Mouse (Mus musculus): ENCODE measurements at regions not wholly inside any gene's neighbourhood (a gene's known extent, or its start where the extent isn't known, plus 50 kb on each side); places are given as distances from the start of the nearest gene placed in this dataset.

GRCm38 (mm10) chr1:158019161-158019560 lies 337.0 kb downstream of the Brinp2 start:
- TF ChIP-seq CTCF (IDR thresholded peaks at IDR 0.05; ENCODE audit: borderline replicate concordance, insufficient read depth, low read length), result no peak

GRCm38 (mm10) chr1:158039756-158040155 lies 316.4 kb downstream of the Brinp2 start:
- Histone ChIP-seq H3K4me3 (ENCODE audit: insufficient read depth, low read length) (no peak overlapping the region), H3K27ac (ENCODE audit: insufficient read depth, low read length) (no peak overlapping the region), H3K4me1 (ENCODE audit: control insufficient read depth, insufficient read depth, low read length) (no peaks in the 10 kb centered on the region)
- TF ChIP-seq POLR2A (IDR thresholded peaks at IDR 0.05; ENCODE audit: low read depth, low read length) (no peak), CTCF (IDR thresholded peaks at IDR 0.05; ENCODE audit: borderline replicate concordance, insufficient read depth, low read length) (no peak)

More at GRCm38 (mm10) chr1:158019161-158019560, 337.0 kb downstream of the Brinp2 start:
- no peak overlapping the region for H3K4me3 ChIP-seq (ENCODE audit: insufficient read depth, low read length)
- H3K4me1 ChIP-seq (ENCODE audit: control insufficient read depth, insufficient read depth, low read length), result no peaks in the 10 kb centered on the region
- no peak overlapping the region for H3K27ac ChIP-seq (ENCODE audit: insufficient read depth, low read length)

GRCm38 (mm10) chr1:158040334-158040733 lies 315.8 kb downstream of the Brinp2 start:
- no peak overlapping the region for H3K27ac ChIP-seq (ENCODE audit: insufficient read depth, low read length)
- no peaks in the 10 kb centered on the region for H3K4me1 ChIP-seq (ENCODE audit: control insufficient read depth, insufficient read depth, low read length)
- TF ChIP-seq CTCF (IDR thresholded peaks at IDR 0.05; ENCODE audit: borderline replicate concordance, insufficient read depth, low read length), result no peak
- TF ChIP-seq POLR2A (IDR thresholded peaks at IDR 0.05; ENCODE audit: low read depth, low read length), result no peak
- no peak overlapping the region for H3K4me3 ChIP-seq (ENCODE audit: insufficient read depth, low read length)

- TF ChIP-seq CTCF (IDR thresholded peaks at IDR 0.05; ENCODE audit: borderline replicate concordance, insufficient read depth, low read length), result no peak
- no peak for TF ChIP-seq POLR2A (IDR thresholded peaks at IDR 0.05; ENCODE audit: low read depth, low read length)
- no peaks in the 10 kb centered on the region for H3K4me1 ChIP-seq (ENCODE audit: control insufficient read depth, insufficient read depth, low read length)
Observed at GRCm38 (mm10) chr1:158052644-158053043, 303.5 kb downstream of the Brinp2 start.

DNA sequence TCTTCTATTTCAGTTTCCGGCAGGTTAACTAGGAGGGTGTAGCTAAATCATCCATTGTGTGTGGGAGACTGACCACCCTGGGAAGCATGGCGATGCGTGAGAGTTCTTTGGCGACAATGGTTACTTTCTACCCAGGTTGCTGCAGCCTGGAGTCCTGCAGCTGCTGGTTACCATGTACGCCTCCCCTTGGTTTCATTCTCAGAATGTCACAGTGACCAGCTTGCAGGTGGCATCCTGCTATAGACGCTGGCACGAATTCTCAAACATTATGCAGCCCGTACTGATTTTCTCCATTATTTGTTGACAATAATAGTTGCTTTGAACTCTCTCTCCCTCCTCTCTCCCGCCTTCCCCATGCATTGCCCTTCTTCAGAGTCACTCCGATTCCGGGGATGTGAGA lies 301.2 kb downstream of the Brinp2 start:
- H3K27ac ChIP-seq (ENCODE audit: insufficient read depth, low read length), result no peak overlapping the region
- no peaks in the 10 kb centered on the region for H3K4me1 ChIP-seq (ENCODE audit: control insufficient read depth, insufficient read depth, low read length)

More at GRCm38 (mm10) chr1:158052644-158053043, 303.5 kb downstream of the Brinp2 start:
- H3K4me3 ChIP-seq (ENCODE audit: insufficient read depth, low read length), result no peak overlapping the region
- no peak overlapping the region for H3K27ac ChIP-seq (ENCODE audit: insufficient read depth, low read length)

DNA sequence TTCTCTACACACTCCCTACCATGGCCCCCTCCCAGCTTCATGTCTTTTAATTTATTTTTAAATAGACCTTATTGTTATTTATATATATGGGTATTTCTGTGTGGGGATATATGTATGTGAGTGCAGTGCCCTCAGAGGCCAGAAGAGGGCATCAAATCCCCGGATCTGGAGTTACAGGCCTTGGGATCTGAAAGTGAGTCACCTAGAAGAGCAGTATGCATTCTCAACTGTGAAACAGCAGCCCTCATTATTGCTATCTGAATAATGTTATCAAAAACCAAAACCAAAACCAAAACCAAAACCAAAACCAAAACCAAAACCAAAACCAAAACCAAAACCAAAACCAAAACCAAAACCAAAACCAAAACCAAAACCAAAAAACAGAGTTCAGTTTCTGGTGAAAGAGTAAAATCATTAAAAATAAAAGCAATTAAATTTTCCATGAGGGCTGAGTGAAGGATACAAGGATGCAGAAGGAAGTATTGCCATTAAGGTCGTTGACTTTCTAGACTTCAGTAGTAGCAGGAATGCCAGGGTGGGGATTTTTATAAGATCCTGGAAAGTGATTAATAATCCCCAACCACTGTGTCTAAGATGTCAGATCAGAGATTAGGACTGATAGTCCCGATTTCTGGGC lies 299.0 kb downstream of the Brinp2 start:
- H3K4me3 ChIP-seq (ENCODE audit: insufficient read depth, low read length), result no peak overlapping the region
- TF ChIP-seq POLR2A (IDR thresholded peaks at IDR 0.05; ENCODE audit: low read depth, low read length) (no peak), CTCF (IDR thresholded peaks at IDR 0.05; ENCODE audit: borderline replicate concordance, insufficient read depth, low read length) (no peak)
- H3K4me1 ChIP-seq (ENCODE audit: control insufficient read depth, insufficient read depth, low read length), result no peaks in the 10 kb centered on the region
- no peak overlapping the region for H3K27ac ChIP-seq (ENCODE audit: insufficient read depth, low read length)

More for the DNA sequence above, 301.2 kb downstream of the Brinp2 start:
- H3K4me3 ChIP-seq (ENCODE audit: insufficient read depth, low read length), result no peak overlapping the region
- TF ChIP-seq POLR2A (IDR thresholded peaks at IDR 0.05; ENCODE audit: low read depth, low read length), result no peak
- TF ChIP-seq CTCF (IDR thresholded peaks at IDR 0.05; ENCODE audit: borderline replicate concordance, insufficient read depth, low read length), result no peak

GRCm38 (mm10) chr1:158057789-158058188 lies 298.3 kb downstream of the Brinp2 start:
- TF ChIP-seq CTCF (IDR thresholded peaks at IDR 0.05; ENCODE audit: borderline replicate concordance, insufficient read depth, low read length) (no peak), POLR2A (IDR thresholded peaks at IDR 0.05; ENCODE audit: low read depth, low read length) (no peak)
- Histone ChIP-seq H3K4me3 (ENCODE audit: insufficient read depth, low read length) (no peak overlapping the region), H3K4me1 (ENCODE audit: control insufficient read depth, insufficient read depth, low read length) (no peaks in the 10 kb centered on the region), H3K27ac (ENCODE audit: insufficient read depth, low read length) (no peak overlapping the region)

DNA sequence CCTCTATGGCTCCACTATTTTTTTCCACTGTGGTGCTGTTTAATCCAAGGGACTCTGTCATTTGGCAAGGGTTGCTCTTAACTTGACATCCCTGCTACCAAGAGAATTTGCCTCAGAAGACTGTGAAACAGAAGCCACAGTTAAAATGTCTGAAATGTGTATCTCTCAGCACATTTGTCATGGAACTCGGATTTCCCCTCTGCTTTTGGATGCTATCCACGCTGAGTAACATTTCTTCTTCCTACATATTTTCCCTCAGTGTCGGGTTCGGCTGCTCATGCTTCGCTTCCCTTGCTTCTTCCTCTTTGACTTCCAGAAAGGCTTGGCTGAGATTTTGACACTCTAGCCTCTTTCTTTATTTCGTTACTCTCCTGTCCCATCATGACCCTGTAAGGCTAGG lies 294.1 kb downstream of the Brinp2 start:
- no peak overlapping the region for H3K27ac ChIP-seq (ENCODE audit: insufficient read depth, low read length)
- TF ChIP-seq POLR2A (IDR thresholded peaks at IDR 0.05; ENCODE audit: low read depth, low read length), result no peak
- no peak for TF ChIP-seq CTCF (IDR thresholded peaks at IDR 0.05; ENCODE audit: borderline replicate concordance, insufficient read depth, low read length)
- no peaks in the 10 kb centered on the region for H3K4me1 ChIP-seq (ENCODE audit: control insufficient read depth, insufficient read depth, low read length)
- H3K4me3 ChIP-seq (ENCODE audit: insufficient read depth, low read length), result no peak overlapping the region

DNA sequence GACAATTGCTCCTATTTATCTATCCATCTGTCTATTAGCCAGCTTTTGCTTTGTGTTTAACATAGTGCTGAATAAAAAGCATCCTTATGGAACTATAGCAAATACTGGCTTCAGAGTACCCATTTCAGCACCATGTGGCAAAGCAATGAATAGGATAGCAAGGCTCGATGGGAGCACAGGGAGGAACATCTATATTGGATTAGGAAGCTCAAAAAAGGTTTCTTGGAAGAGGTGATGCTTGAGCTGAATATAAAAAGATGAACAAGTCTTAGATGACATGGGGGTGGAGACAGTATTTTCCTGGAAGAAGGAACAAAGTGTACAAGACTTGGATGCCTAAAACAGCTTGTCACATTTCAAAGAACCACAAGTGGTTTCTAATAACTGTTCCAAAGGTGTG lies 273.9 kb downstream of the Brinp2 start:
- H3K27ac ChIP-seq (ENCODE audit: insufficient read depth, low read length), result no peak overlapping the region
- H3K4me1 ChIP-seq (ENCODE audit: control insufficient read depth, insufficient read depth, low read length), result no peaks in the 10 kb centered on the region
- H3K4me3 ChIP-seq (ENCODE audit: insufficient read depth, low read length), result no peak overlapping the region
- no peak for TF ChIP-seq CTCF (IDR thresholded peaks at IDR 0.05; ENCODE audit: borderline replicate concordance, insufficient read depth, low read length)
- TF ChIP-seq POLR2A (IDR thresholded peaks at IDR 0.05; ENCODE audit: low read depth, low read length), result no peak

DNA sequence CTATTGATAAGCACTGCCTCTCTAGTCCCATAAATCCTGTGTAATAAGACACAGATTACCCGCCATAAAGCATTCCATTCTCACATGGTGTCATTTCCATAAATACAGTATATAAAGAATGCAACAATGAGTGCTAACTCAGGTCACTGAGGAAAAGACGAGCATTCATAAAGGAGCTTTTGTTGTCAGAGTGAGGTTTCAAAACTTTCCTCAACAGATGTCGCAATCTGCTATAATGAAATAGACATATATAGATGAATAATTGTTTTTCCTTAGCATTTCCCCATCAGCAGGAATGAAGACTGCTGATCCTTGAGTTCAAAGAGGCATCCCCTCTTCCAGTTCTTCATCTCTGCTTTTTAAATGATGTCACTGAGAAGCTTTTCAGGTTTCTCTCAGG lies 270.3 kb downstream of the Brinp2 start:
- no peaks in the 10 kb centered on the region for H3K4me1 ChIP-seq (ENCODE audit: control insufficient read depth, insufficient read depth, low read length)
- H3K4me3 ChIP-seq (ENCODE audit: insufficient read depth, low read length), result no peak overlapping the region
- TF ChIP-seq POLR2A (IDR thresholded peaks at IDR 0.05; ENCODE audit: low read depth, low read length), result no peak
- TF ChIP-seq CTCF (IDR thresholded peaks at IDR 0.05; ENCODE audit: borderline replicate concordance, insufficient read depth, low read length), result no peak
- no peak overlapping the region for H3K27ac ChIP-seq (ENCODE audit: insufficient read depth, low read length)

Measured in embryonic fibroblast, embryonic 13.5 days (primary cell).